In genomic region chr8:47989655-47990385, GRCm38 (mm10) we compare ENCODE assay signal across 8 mouse cellular contexts. TPM values are rescaled to one million over a fixed set of nuclear protein-coding genes. Genes with fewer than 3 reads are reported as not detected.
DNase-seq lines count a peak whose midpoint lies in the region; ATAC-seq and TF ChIP-seq lines count a peak whose summit lies in the region.

No protein-coding gene starts in this region.

- peak overlapping the region; percentile 98 for H3K27ac ChIP-seq in heart, embryonic 16.5 days (ENCODE audit: low read length)
- H3K27ac ChIP-seq in stomach, postnatal 0 days (replicated peaks): peak overlapping the region; percentile 98

- H3K4me2 ChIP-seq in heart, embryonic 16.5 days (ENCODE audit: low read depth, low read length): peak overlapping the region; percentile 73
- H3K4me2 ChIP-seq in stomach, postnatal 0 days (replicated peaks; ENCODE audit: low read depth): peak overlapping the region; percentile 97

- no peaks in the 10 kb centered on the region for H3K36me3 ChIP-seq in heart, embryonic 16.5 days (ENCODE audit: control insufficient read depth, insufficient read depth)
- H3K36me3 ChIP-seq in stomach, postnatal 0 days (ENCODE audit: control insufficient read depth, insufficient read depth, low read length): no peaks in the 10 kb centered on the region

- no peak for TF ChIP-seq EP300 in stomach, postnatal 0 days (optimal IDR thresholded peaks at IDR 0.05)

- TF ChIP-seq CTCF in stomach, postnatal 0 days (IDR thresholded peaks at IDR 0.05; ENCODE audit: low read depth): no peak

- peak overlapping the region; percentile 98 for H3K9ac ChIP-seq in heart, embryonic 16.5 days (ENCODE audit: low read length)
- H3K9ac ChIP-seq in stomach, postnatal 0 days (ENCODE audit: low read length): peak overlapping the region; percentile 94

- H3K27me3 ChIP-seq in heart, embryonic 16.5 days (ENCODE audit: control insufficient read depth, insufficient read depth, low read length): no peaks in the 10 kb centered on the region
- no peaks in the 10 kb centered on the region for H3K27me3 ChIP-seq in stomach, postnatal 0 days (ENCODE audit: control insufficient read depth, insufficient read depth, low read length)

- ATAC-seq in heart, embryonic 16.5 days (replicated peaks; ENCODE audit: extremely low read depth, insufficient read depth, low FRiP score): peak; percentile 7; the same call in 1 of the 2 replicates
- ATAC-seq in megakaryocyte, adult 5-6 weeks (ENCODE audit: poor library complexity, severe bottlenecking): 0 out of 2 replicates have a peak, but pooled peaks have one; percentile 6
- no peak; the same call in none of the 2 replicates for ATAC-seq in stomach, postnatal 0 days (ENCODE audit: low FRiP score, low TSS enrichment)

- under 1% methylated on average over 64 of the region's 66 CpGs for WGBS in heart, embryonic 16.5 days
- 0% methylated on average over 40 of the region's 66 CpGs for WGBS in stomach, postnatal 0 days

- H3K9me3 ChIP-seq in heart, embryonic 16.5 days (replicated peaks; ENCODE audit: control insufficient read depth, low read length): no peaks in the 10 kb centered on the region
- H3K9me3 ChIP-seq in stomach, postnatal 0 days (ENCODE audit: control insufficient read depth, low read length): no peaks in the 10 kb centered on the region

- peak overlapping the region; percentile 95 for H3K4me3 ChIP-seq in heart, embryonic 16.5 days (ENCODE audit: low read length)
- peak overlapping the region; percentile 88 for H3K4me3 ChIP-seq in stomach, postnatal 0 days (ENCODE audit: low read depth, low read length)

- peaks cover 42% of the 10 kb centered on the region for H3K4me1 ChIP-seq in heart, embryonic 16.5 days (ENCODE audit: control insufficient read depth, insufficient read depth, low read length)
- H3K4me1 ChIP-seq in stomach, postnatal 0 days (replicated peaks; ENCODE audit: control insufficient read depth, insufficient read depth): no peaks in the 10 kb centered on the region

- peak; percentile 70 for DNase-seq in adrenal gland, postnatal 14 days
- DNase-seq in adrenal gland, adult 18-20 months (ENCODE audit: low spot score in 2 of 2): no peak
- peak; percentile 74 for DNase-seq in 3134 (ENCODE audit: extremely low read depth, insufficient read length, low spot score)
- peak; percentile 46 for DNase-seq in cerebellum, adult 9-11 months
- DNase-seq in kidney, postnatal 14 days: peak; percentile 65
- DNase-seq in stomach, postnatal 0 days (ENCODE audit: low spot score): peak; percentile 57

RNA-seq across cellular contexts. Expression of gene Wwc2, which starts 0.9 kb away (rescaled TPM):
- total RNA-seq in adrenal gland, postnatal 14 days (2021): 24.6 and 26.5 TPM in 2 replicates
- total RNA-seq in adrenal gland, adult 18-20 months (2021): 10 to 100 TPM; 22.1 to 24.3 TPM
- polyA plus RNA-seq in heart, embryonic 16.5 days (2015; fragmentation: Nextera tagmentation; extraction: Ambion mirVana): 10.1 and 12.1 TPM in 2 replicates
- 2.0 and 2.1 TPM in 2 replicates for total RNA-seq in megakaryocyte, adult 5-6 weeks (2015)
- total RNA-seq in megakaryocyte, adult 5-6 weeks (2017): 2.3 and 2.6 TPM in 2 replicates
- polyA plus RNA-seq in stomach, postnatal 0 days (2015; fragmentation: Nextera tagmentation; extraction: Ambion mirVana): 5.1 and 5.3 TPM in 2 replicates

Comparison
In these comparisons a context has a peak if more than half of its experiments do, and no peak if none do; other contexts are left out.
1. DNase-seq: peak in adrenal gland, postnatal 14 days (single experiment), 3134 (single experiment), cerebellum, adult 9-11 months (single experiment), kidney, postnatal 14 days (single experiment) and stomach, postnatal 0 days (single experiment); none in adrenal gland, adult 18-20 months (0 of 2).